Mouse (Mus musculus): ENCODE data around the gene Mroh2a. TPM values are rescaled to one million over a fixed set of nuclear protein-coding genes. Genes with fewer than 3 reads are reported as not detected.

Mroh2a gene
- polyA plus RNA-seq (2012; rRNA removed), result 0.17 and 0.27 TPM in 2 replicates

GRCm38 (mm10) chr1:88226670-88227379 is at the start of gene Mroh2a:
Mroh2a (plus strand) TSS chr1:88226986.

GRCm38 (mm10) chr1:88200456-88200855 is 26.3 kb upstream of the Mroh2a start, which contains the start of gene Ugt1a2:
Ugt1a2 (plus strand) TSS chr1:88200601.

GRCm38 (mm10) chr1:88205294-88205922 is 21.4 kb upstream of the Mroh2a start, which contains the start of gene Dnajb3:
Dnajb3 (minus strand) TSS chr1:88205782.

GRCm38 (mm10) chr1:88211812-88212211 is 15.0 kb upstream of the Mroh2a start, which contains the start of gene Ugt1a1:
Ugt1a1 (plus strand) TSS chr1:88211959.

GRCm38 (mm10) chr1:88277098-88277817 is 50.5 kb downstream of the Mroh2a start, which contains the start of the genes Hjurp and Trpm8:
Hjurp (minus strand) TSS chr1:88277633.
Trpm8 (plus strand) TSS chr1:88277661.

Other genes with a start within 250 kb of the Mroh2a start
- gene Usp40, start 218.4 kb upstream of the Mroh2a start, polyA plus RNA-seq (2012; rRNA removed), result 20.3 and 20.4 TPM in 2 replicates
- gene Ugt1a10, start 171.6 kb upstream of the Mroh2a start, polyA plus RNA-seq (2012; rRNA removed), result not detected in 2 replicates
- gene Ugt1a9, start 156.2 kb upstream of the Mroh2a start, polyA plus RNA-seq (2012; rRNA removed), result not detected in 2 replicates
- gene Ugt1a8, start 139.2 kb upstream of the Mroh2a start, polyA plus RNA-seq (2012; rRNA removed), result not detected in 2 replicates
- gene Ugt1a7c, start 131.9 kb upstream of the Mroh2a start, polyA plus RNA-seq (2012; rRNA removed), result 0.75 and 0.78 TPM in 2 replicates
- 0.28 and 1.0 TPM in 2 replicates for gene Ugt1a6b, start 123.7 kb upstream of the Mroh2a start, polyA plus RNA-seq (2012; rRNA removed)
- 1.7 and 2.5 TPM in 2 replicates for gene Ugt1a6a, start 92.2 kb upstream of the Mroh2a start, polyA plus RNA-seq (2012; rRNA removed)
- not detected in 2 replicates for gene Ugt1a5, start 61.0 kb upstream of the Mroh2a start, polyA plus RNA-seq (2012; rRNA removed)
- gene Ugt1a2, start 26.4 kb upstream of the Mroh2a start, polyA plus RNA-seq (2012; rRNA removed), result not detected in 2 replicates
- 10.9 and 11.1 TPM in 2 replicates for gene Dnajb3, start 21.2 kb upstream of the Mroh2a start, polyA plus RNA-seq (2012; rRNA removed)
- gene Ugt1a1, start 15.0 kb upstream of the Mroh2a start, polyA plus RNA-seq (2012; rRNA removed), result 0.08 TPM in 1 of 2 replicates, not detected in the other
- 123 and 130 TPM in 2 replicates for gene Hjurp, start 50.6 kb downstream of the Mroh2a start, polyA plus RNA-seq (2012; rRNA removed)
- gene Trpm8, start 50.7 kb downstream of the Mroh2a start, polyA plus RNA-seq (2012; rRNA removed), result 0.32 and 0.80 TPM in 2 replicates
- 0.31 and 0.78 TPM in 2 replicates for gene Spp2, start 180.0 kb downstream of the Mroh2a start, polyA plus RNA-seq (2012; rRNA removed)

Data from central nervous system, embryonic 18 days (tissue).